Mouse (Mus musculus): ENCODE data around the gene Gm10663. TPM values are rescaled to one million over a fixed set of nuclear protein-coding genes. Genes with fewer than 3 reads are reported as not detected.

The Gm10663 gene
- polyA plus RNA-seq, 1 experiment from 2014 or later, result not detected

GRCm38 (mm10) chr8:65087711-65088110, 12.9 kb downstream of the Gm10663 start:
- no peak overlapping the region for H3K9ac ChIP-seq (ENCODE audit: low read length)
- ATAC-seq (ENCODE audit: insufficient number of reproducible peaks, insufficient read depth, low FRiP score, low read depth), result no peak
- 48% methylated on average over 8 of the region's 8 CpGs for WGBS

GRCm38 (mm10) chr8:65088120-65088519, 13.3 kb downstream of the Gm10663 start:
- no peak overlapping the region for H3K4me3 ChIP-seq (ENCODE audit: control insufficient read depth in 1 of 2, insufficient read depth in 1 of 2, low read depth in 1 of 2, low read length in 2 of 2)
- WGBS, result 85% methylated on average over 12 of the region's 12 CpGs
- no peak overlapping the region for H3K4me2 ChIP-seq (ENCODE audit: low read length)
- no peaks in the 10 kb centered on the region for H3K4me1 ChIP-seq (ENCODE audit: control insufficient read depth in 2 of 2, insufficient read depth in 2 of 2, low read length in 2 of 2)
- no peak overlapping the region for H3K27ac ChIP-seq (replicated peaks in 1 of 2; ENCODE audit: control insufficient read depth in 1 of 2, insufficient read depth in 1 of 2, low read depth in 2 of 2, low read length in 2 of 2)
- H3K9ac ChIP-seq (ENCODE audit: low read length), result no peak overlapping the region
- no peaks in the 10 kb centered on the region for H3K27me3 ChIP-seq (ENCODE audit: control insufficient read depth, insufficient read depth, low read length)
- ATAC-seq (ENCODE audit: insufficient number of reproducible peaks, insufficient read depth, low FRiP score, low read depth), result no peak
- H3K36me3 ChIP-seq (ENCODE audit: control insufficient read depth, insufficient read depth, low read length), result no peaks in the 10 kb centered on the region
- H3K9me3 ChIP-seq (ENCODE audit: control insufficient read depth, low read length), result no peaks in the 10 kb centered on the region

More at GRCm38 (mm10) chr8:65087711-65088110, 12.9 kb downstream of the Gm10663 start:
- Histone ChIP-seq H3K4me2 (ENCODE audit: low read length) (no peak overlapping the region), H3K9me3 (ENCODE audit: control insufficient read depth, low read length) (no peaks in the 10 kb centered on the region), H3K4me3 (ENCODE audit: control insufficient read depth in 1 of 2, insufficient read depth in 1 of 2, low read depth in 1 of 2, low read length in 2 of 2) (no peak overlapping the region), H3K27me3 (ENCODE audit: control insufficient read depth, insufficient read depth, low read length) (no peaks in the 10 kb centered on the region), H3K36me3 (ENCODE audit: control insufficient read depth, insufficient read depth, low read length) (no peaks in the 10 kb centered on the region), H3K4me1 (ENCODE audit: control insufficient read depth in 2 of 2, insufficient read depth in 2 of 2, low read length in 2 of 2) (no peaks in the 10 kb centered on the region), H3K27ac (replicated peaks in 1 of 2; ENCODE audit: control insufficient read depth in 1 of 2, insufficient read depth in 1 of 2, low read depth in 2 of 2, low read length in 2 of 2) (no peak overlapping the region)

- 78% methylated on average over 7 of the region's 7 CpGs for WGBS
These were observed 14.9 kb downstream of the Gm10663 start for GRCm38 (mm10) chr8:65089781-65090180.

GRCm38 (mm10) chr8:65097760-65098415, 23.1 kb downstream of the Gm10663 start:
- no peak overlapping the region for H3K4me2 ChIP-seq (ENCODE audit: low read length)
- no peak overlapping the region for H3K9ac ChIP-seq (ENCODE audit: low read length)
- WGBS, result 38% methylated on average over 7 of the region's 7 CpGs
- H3K27me3 ChIP-seq (ENCODE audit: control insufficient read depth, insufficient read depth, low read length), result no peaks in the 10 kb centered on the region
- no peak overlapping the region for H3K4me3 ChIP-seq (ENCODE audit: control insufficient read depth in 1 of 2, insufficient read depth in 1 of 2, low read depth in 1 of 2, low read length in 2 of 2)
- ATAC-seq (ENCODE audit: insufficient number of reproducible peaks, insufficient read depth, low FRiP score, low read depth), result no peak
- no peaks in the 10 kb centered on the region for H3K36me3 ChIP-seq (ENCODE audit: control insufficient read depth, insufficient read depth, low read length)
- H3K27ac ChIP-seq (replicated peaks in 1 of 2; ENCODE audit: control insufficient read depth in 1 of 2, insufficient read depth in 1 of 2, low read depth in 2 of 2, low read length in 2 of 2), result no peak overlapping the region
- no peaks in the 10 kb centered on the region for H3K4me1 ChIP-seq (ENCODE audit: control insufficient read depth in 2 of 2, insufficient read depth in 2 of 2, low read length in 2 of 2)
- no peaks in the 10 kb centered on the region for H3K9me3 ChIP-seq (ENCODE audit: control insufficient read depth, low read length)

More at GRCm38 (mm10) chr8:65089781-65090180, 14.9 kb downstream of the Gm10663 start:
- Histone ChIP-seq H3K36me3 (ENCODE audit: control insufficient read depth, insufficient read depth, low read length) (no peaks in the 10 kb centered on the region), H3K9me3 (ENCODE audit: control insufficient read depth, low read length) (no peaks in the 10 kb centered on the region), H3K4me3 (ENCODE audit: control insufficient read depth in 1 of 2, insufficient read depth in 1 of 2, low read depth in 1 of 2, low read length in 2 of 2) (no peak overlapping the region), H3K9ac (ENCODE audit: low read length) (no peak overlapping the region), H3K4me1 (ENCODE audit: control insufficient read depth in 2 of 2, insufficient read depth in 2 of 2, low read length in 2 of 2) (no peaks in the 10 kb centered on the region), H3K27ac (replicated peaks in 1 of 2; ENCODE audit: control insufficient read depth in 1 of 2, insufficient read depth in 1 of 2, low read depth in 2 of 2, low read length in 2 of 2) (no peak overlapping the region), H3K4me2 (ENCODE audit: low read length) (no peak overlapping the region), H3K27me3 (ENCODE audit: control insufficient read depth, insufficient read depth, low read length) (no peaks in the 10 kb centered on the region)
- no peak for ATAC-seq (ENCODE audit: insufficient number of reproducible peaks, insufficient read depth, low FRiP score, low read depth)

GRCm38 (mm10) chr8:65099735-65100134, 24.9 kb downstream of the Gm10663 start:
- Histone ChIP-seq H3K4me1 (ENCODE audit: control insufficient read depth in 2 of 2, insufficient read depth in 2 of 2, low read length in 2 of 2) (no peaks in the 10 kb centered on the region), H3K4me3 (ENCODE audit: control insufficient read depth in 1 of 2, insufficient read depth in 1 of 2, low read depth in 1 of 2, low read length in 2 of 2) (no peak overlapping the region), H3K9me3 (ENCODE audit: control insufficient read depth, low read length) (no peaks in the 10 kb centered on the region), H3K36me3 (ENCODE audit: control insufficient read depth, insufficient read depth, low read length) (no peaks in the 10 kb centered on the region), H3K27me3 (ENCODE audit: control insufficient read depth, insufficient read depth, low read length) (no peaks in the 10 kb centered on the region), H3K27ac (replicated peaks in 1 of 2; ENCODE audit: control insufficient read depth in 1 of 2, insufficient read depth in 1 of 2, low read depth in 2 of 2, low read length in 2 of 2) (no peak overlapping the region), H3K4me2 (ENCODE audit: low read length) (no peak overlapping the region), H3K9ac (ENCODE audit: low read length) (no peak overlapping the region)
- 61% methylated on average over 3 of the region's 3 CpGs for WGBS
- ATAC-seq (ENCODE audit: insufficient number of reproducible peaks, insufficient read depth, low FRiP score, low read depth), result no peak

- no peak overlapping the region for H3K9ac ChIP-seq (ENCODE audit: low read length)
- no peaks in the 10 kb centered on the region for H3K27me3 ChIP-seq (ENCODE audit: control insufficient read depth, insufficient read depth, low read length)
- H3K4me1 ChIP-seq (ENCODE audit: control insufficient read depth in 2 of 2, insufficient read depth in 2 of 2, low read length in 2 of 2), result no peaks in the 10 kb centered on the region
- H3K36me3 ChIP-seq (ENCODE audit: control insufficient read depth, insufficient read depth, low read length), result no peaks in the 10 kb centered on the region
- no peak overlapping the region for H3K4me3 ChIP-seq (ENCODE audit: control insufficient read depth in 1 of 2, insufficient read depth in 1 of 2, low read depth in 1 of 2, low read length in 2 of 2)
- H3K27ac ChIP-seq (replicated peaks in 1 of 2; ENCODE audit: control insufficient read depth in 1 of 2, insufficient read depth in 1 of 2, low read depth in 2 of 2, low read length in 2 of 2), result no peak overlapping the region
- 83% methylated on average over 7 of the region's 7 CpGs for WGBS
- no peak overlapping the region for H3K4me2 ChIP-seq (ENCODE audit: low read length)
- no peaks in the 10 kb centered on the region for H3K9me3 ChIP-seq (ENCODE audit: control insufficient read depth, low read length)
- ATAC-seq (ENCODE audit: insufficient number of reproducible peaks, insufficient read depth, low FRiP score, low read depth), result no peak
These were observed 28.8 kb downstream of the Gm10663 start for GRCm38 (mm10) chr8:65103632-65104031.

GRCm38 (mm10) chr8:65104041-65104440, 29.2 kb downstream of the Gm10663 start:
- Histone ChIP-seq H3K9ac (ENCODE audit: low read length) (no peak overlapping the region), H3K4me1 (ENCODE audit: control insufficient read depth in 2 of 2, insufficient read depth in 2 of 2, low read length in 2 of 2) (no peaks in the 10 kb centered on the region), H3K27ac (replicated peaks in 1 of 2; ENCODE audit: control insufficient read depth in 1 of 2, insufficient read depth in 1 of 2, low read depth in 2 of 2, low read length in 2 of 2) (no peak overlapping the region), H3K9me3 (ENCODE audit: control insufficient read depth, low read length) (no peaks in the 10 kb centered on the region), H3K4me2 (ENCODE audit: low read length) (no peak overlapping the region), H3K27me3 (ENCODE audit: control insufficient read depth, insufficient read depth, low read length) (no peaks in the 10 kb centered on the region), H3K4me3 (ENCODE audit: control insufficient read depth in 1 of 2, insufficient read depth in 1 of 2, low read depth in 1 of 2, low read length in 2 of 2) (no peak overlapping the region), H3K36me3 (ENCODE audit: control insufficient read depth, insufficient read depth, low read length) (no peaks in the 10 kb centered on the region)
- no peak for ATAC-seq (ENCODE audit: insufficient number of reproducible peaks, insufficient read depth, low FRiP score, low read depth)
- WGBS, result 54% methylated on average over 4 of the region's 4 CpGs

All from heart, embryonic 14.5 days (tissue).